Mouse (Mus musculus) embryonic facial prominence, embryonic 14.5 days (tissue): ENCODE results near the gene Tpgs1. TPM values are rescaled to one million over a fixed set of nuclear protein-coding genes. Genes with fewer than 3 reads are reported as not detected.
A peak's percentile ranks its signal among the peaks of the same experiment; 100 is the strongest.

Experiments used
- ATAC-seq: fragments of 200-750 bp; cut with Nextera tagmentation; 2 replicates; pipeline ENCODE4 v1.8.0; 2017; ENCODE audit warnings: low read depth, moderate number of reproducible peaks, moderate TSS enrichment
- DNase-seq: peaks from one replicate; pipeline ENCODE4 v3.0.0-alpha.2; 2015; ENCODE audit warnings: low spot score
- H3K27ac ChIP-seq: fragments of 300-500 bp; sonication (generic); replicated peaks from 2 replicates; pipeline ENCODE4 v1.5.1; 2014; ENCODE audit warnings: low read depth, mild to moderate bottlenecking, low read length, moderate library complexity
- H3K27me3 ChIP-seq: fragments of 300-500 bp; sonication (generic); replicated peaks from 2 replicates; pipeline ENCODE4 v1.6.1; 2014; ENCODE audit warnings: low read length; ENCODE audit not compliant: control insufficient read depth, insufficient read depth
- H3K36me3 ChIP-seq: fragments of 300-500 bp; sonication (generic); 2 replicates; pipeline ENCODE4 v1.6.1; 2014; ENCODE audit warnings: low read length, mixed read lengths; ENCODE audit not compliant: control insufficient read depth, insufficient read depth
- H3K4me1 ChIP-seq: fragments of 300-500 bp; sonication (generic); 2 replicates; pipeline ENCODE4 v1.6.1; 2014; ENCODE audit warnings: antibody characterized with exemption, low read length; ENCODE audit not compliant: control insufficient read depth, insufficient read depth
- H3K4me2 ChIP-seq: fragments of 300-500 bp; sonication (generic); 2 replicates; pipeline ENCODE4 v1.6.1; 2014; ENCODE audit warnings: low read depth, mild to moderate bottlenecking, low read length, moderate library complexity, mixed read lengths
- H3K4me3 ChIP-seq: fragments of 300-500 bp; sonication (generic); 2 replicates; pipeline ENCODE4 v1.5.1; 2014; ENCODE audit warnings: low read depth, mild to moderate bottlenecking, low read length
- H3K9ac ChIP-seq: fragments of 300-500 bp; sonication (generic); 2 replicates; pipeline ENCODE4 v1.6.1; 2014; ENCODE audit warnings: low read depth, mild to moderate bottlenecking, low read length, moderate library complexity, mixed read lengths
- H3K9me3 ChIP-seq: fragments of 300-500 bp; sonication (generic); 2 replicates; pipeline ENCODE4 v1.6.1; 2016; ENCODE audit warnings: low read length; ENCODE audit not compliant: control insufficient read depth
- WGBS: fragments of 180-500 bp; shearing (Covaris S2); extraction: QIAGEN DNeasy Blood & Tissue Kit; methylation state at CpG from one replicate; pipeline ENCODE4 v1.1.7; 2014; 5-methylcytosine and 5-hydroxymethylcytosine counted together
- polyA plus RNA-seq: library from polyadenylated mRNA; unstranded; fragments of >200 nt; fragmentation: Nextera tagmentation; extraction: Ambion mirVana; gene quantifications from 2 replicates; pipeline ENCODE4 v1.2.1, GENCODE M21; 2014

Tpgs1 gene
- polyA plus RNA-seq, 1 experiment from 2014 or later = 58.7 TPM

- Histone ChIP-seq H3K36me3 (peaks cover 51% of the 10 kb centered on the region), H3K4me3 (peak overlapping the region; percentile 81), H3K4me1 (peaks cover 14% of the 10 kb centered on the region), H3K27me3 (no peaks in the 10 kb centered on the region), H3K27ac (no peak overlapping the region), H3K4me2 (peak overlapping the region; percentile 87), H3K9me3 (no peaks in the 10 kb centered on the region), H3K9ac (peak overlapping the region; percentile 84)
- 80% methylated on average over 6 of the region's 6 CpGs for WGBS
- DNase-seq = no peak
- ATAC-seq = no peak
Measured at GRCm38 (mm10) chr10:79683726-79684640, 14.8 kb downstream of the Tpgs1 start.

- H3K4me2 ChIP-seq = no peak overlapping the region
- WGBS = 92% methylated on average over 25 of the region's 25 CpGs
- DNase-seq = no peak
- no peak overlapping the region for H3K27ac ChIP-seq
- H3K9me3 ChIP-seq = no peaks in the 10 kb centered on the region
- no peaks in the 10 kb centered on the region for H3K27me3 ChIP-seq
- ATAC-seq = no peak
- H3K4me3 ChIP-seq = no peak overlapping the region
- H3K36me3 ChIP-seq = peaks cover 55% of the 10 kb centered on the region
- no peak overlapping the region for H3K9ac ChIP-seq
- peaks cover 14% of the 10 kb centered on the region for H3K4me1 ChIP-seq
Measured at GRCm38 (mm10) chr10:79684770-79685600, 15.8 kb downstream of the Tpgs1 start.

- Histone ChIP-seq H3K36me3 (peaks cover 55% of the 10 kb centered on the region), H3K4me2 (no peak overlapping the region), H3K9ac (no peak overlapping the region), H3K9me3 (no peaks in the 10 kb centered on the region), H3K27ac (no peak overlapping the region), H3K27me3 (no peaks in the 10 kb centered on the region), H3K4me1 (peaks cover 11% of the 10 kb centered on the region), H3K4me3 (no peak overlapping the region)
- no peak for ATAC-seq
- 85% methylated on average over 2 of the region's 2 CpGs for WGBS
- no peak for DNase-seq
Measured at GRCm38 (mm10) chr10:79686219-79686618, 17.1 kb downstream of the Tpgs1 start.

GRCm38 (mm10) chr10:79686691-79687090 is 17.5 kb downstream of the Tpgs1 start:
- Histone ChIP-seq H3K9ac (no peak overlapping the region), H3K36me3 (peaks cover 55% of the 10 kb centered on the region), H3K9me3 (no peaks in the 10 kb centered on the region), H3K27ac (no peak overlapping the region), H3K4me3 (no peak overlapping the region), H3K27me3 (no peaks in the 10 kb centered on the region), H3K4me1 (peaks cover 11% of the 10 kb centered on the region; the same call in 1 of the 2 replicates), H3K4me2 (no peak overlapping the region)
- ATAC-seq (no peak), DNase-seq (no peak)
- WGBS = 92% methylated on average over 1 of the region's 1 CpGs

- no peaks in the 10 kb centered on the region for H3K9me3 ChIP-seq
- H3K27ac ChIP-seq = no peak overlapping the region
- ATAC-seq = no peak
- peaks cover 11% of the 10 kb centered on the region; the same call in 1 of the 2 replicates for H3K4me1 ChIP-seq
- H3K36me3 ChIP-seq = peaks cover 55% of the 10 kb centered on the region
- DNase-seq = no peak
- WGBS = 95% methylated on average over 6 of the region's 6 CpGs
- no peak overlapping the region for H3K4me2 ChIP-seq
- no peak overlapping the region for H3K9ac ChIP-seq
- no peaks in the 10 kb centered on the region for H3K27me3 ChIP-seq
- H3K4me3 ChIP-seq = no peak overlapping the region
Measured at GRCm38 (mm10) chr10:79687513-79687912, 18.3 kb downstream of the Tpgs1 start.

GRCm38 (mm10) chr10:79688720-79689119 is 19.6 kb downstream of the Tpgs1 start, which contains the start of gene Gzmm:
TSS of gene Gzmm (plus strand) at chr10:79689020.
- H3K36me3 ChIP-seq = peaks cover 55% of the 10 kb centered on the region
- DNase-seq = no peak
- H3K4me1 ChIP-seq = peaks cover 3% of the 10 kb centered on the region; the same call in 1 of the 2 replicates
- H3K27ac ChIP-seq = no peak within 1 kb of the TSS
- WGBS = 77% methylated on average over 4 of the region's 4 CpGs
- H3K4me3 ChIP-seq = no peak within 1 kb of the TSS
- no peaks in the 10 kb centered on the region for H3K27me3 ChIP-seq
- H3K4me2 ChIP-seq = no peak within 1 kb of the TSS
- H3K9ac ChIP-seq = no peak within 1 kb of the TSS
- no peak for ATAC-seq
- H3K9me3 ChIP-seq = no peaks in the 10 kb centered on the region

GRCm38 (mm10) chr10:79689178-79689577 is 20.0 kb downstream of the Tpgs1 start:
- no peak overlapping the region for H3K4me3 ChIP-seq
- no peak overlapping the region for H3K4me2 ChIP-seq
- 94% methylated on average over 3 of the region's 3 CpGs for WGBS
- peaks cover 52% of the 10 kb centered on the region for H3K36me3 ChIP-seq
- DNase-seq (no peak), ATAC-seq (no peak)
- no peak overlapping the region for H3K27ac ChIP-seq
- H3K9ac ChIP-seq = no peak overlapping the region
- H3K4me1 ChIP-seq = no peaks in the 10 kb centered on the region
- no peaks in the 10 kb centered on the region for H3K9me3 ChIP-seq
- no peaks in the 10 kb centered on the region for H3K27me3 ChIP-seq

GRCm38 (mm10) chr10:79691986-79692548 is 22.9 kb downstream of the Tpgs1 start:
- Histone ChIP-seq H3K36me3 (peaks cover 23% of the 10 kb centered on the region), H3K27me3 (no peaks in the 10 kb centered on the region), H3K9ac (no peak overlapping the region), H3K27ac (no peak overlapping the region), H3K4me1 (peaks cover 9% of the 10 kb centered on the region; the same call in 1 of the 2 replicates), H3K4me3 (no peak overlapping the region), H3K9me3 (no peaks in the 10 kb centered on the region), H3K4me2 (no peak overlapping the region)
- WGBS = 98% methylated on average over 2 of the region's 2 CpGs
- DNase-seq (no peak), ATAC-seq (no peak)
